Mouse (Mus musculus): ENCODE measurements around the gene Dnah7a. TPM values are rescaled to one million over a fixed set of nuclear protein-coding genes. Genes with fewer than 3 reads are reported as not detected.
"Not testable (repeated sequence)": the region's sequence is repeated elsewhere in the genome, so short reads cannot be mapped to it uniquely, and the experiment has no call there.

Dnah7a gene
- polyA plus RNA-seq, 1 experiment: not detected

GRCm38 (mm10) chr1:53405803-53406325, 300.7 kb downstream of the Dnah7a start:
- no peak for TF ChIP-seq POLR2A (IDR thresholded peaks at IDR 0.05; ENCODE audit: low read depth, low read length)
- Histone ChIP-seq H3K27ac (ENCODE audit: insufficient read depth, low read length) (no peak overlapping the region), H3K36me3 (ENCODE audit: control insufficient read depth, insufficient read depth, low read length) (no peaks in the 10 kb centered on the region), H3K4me1 (ENCODE audit: control insufficient read depth, insufficient read depth, insufficient read length) (no peaks in the 10 kb centered on the region), H3K27me3 (ENCODE audit: control insufficient read depth, insufficient read depth, low read length) (no peaks in the 10 kb centered on the region), H3K4me3 (ENCODE audit: extremely low read depth, insufficient read depth, insufficient read length) (no peak overlapping the region)
- WGBS: 49% methylated on average over 3 of the region's 3 CpGs
- DNase-seq (ENCODE audit: low read depth in 1 of 2, low spot score in 2 of 2): no peak

GRCm38 (mm10) chr1:53393936-53394760, 312.4 kb downstream of the Dnah7a start:
- not testable (repeated sequence) for H3K4me3 ChIP-seq (ENCODE audit: extremely low read depth, insufficient read depth, insufficient read length); H3K27me3 ChIP-seq (ENCODE audit: control insufficient read depth, insufficient read depth, low read length); DNase-seq (ENCODE audit: low read depth in 1 of 2, low spot score in 2 of 2); H3K27ac ChIP-seq (ENCODE audit: insufficient read depth, low read length); H3K4me1 ChIP-seq (ENCODE audit: control insufficient read depth, insufficient read depth, insufficient read length); H3K36me3 ChIP-seq (ENCODE audit: control insufficient read depth, insufficient read depth, low read length)
- WGBS: 63% methylated on average over 21 of the region's 21 CpGs

- no peak for DNase-seq (ENCODE audit: low read depth in 1 of 2, low spot score in 2 of 2)
- Histone ChIP-seq H3K27me3 (ENCODE audit: control insufficient read depth, insufficient read depth, low read length) (no peaks in the 10 kb centered on the region), H3K27ac (ENCODE audit: insufficient read depth, low read length) (no peak overlapping the region), H3K36me3 (ENCODE audit: control insufficient read depth, insufficient read depth, low read length) (no peaks in the 10 kb centered on the region), H3K4me1 (ENCODE audit: control insufficient read depth, insufficient read depth, insufficient read length) (no peaks in the 10 kb centered on the region), H3K4me3 (ENCODE audit: extremely low read depth, insufficient read depth, insufficient read length) (no peak overlapping the region)
- WGBS: 90% methylated on average over 11 of the region's 14 CpGs
- TF ChIP-seq POLR2A (IDR thresholded peaks at IDR 0.05; ENCODE audit: low read depth, low read length): no peak
- TF ChIP-seq CTCF (IDR thresholded peaks at IDR 0.05; ENCODE audit: extremely low read depth, insufficient read depth, insufficient read length, insufficient replicate concordance): no peak
These were observed 317.8 kb downstream of the Dnah7a start for GRCm38 (mm10) chr1:53388762-53389161.

- no peak overlapping the region for H3K27ac ChIP-seq (ENCODE audit: insufficient read depth, low read length)
- TF ChIP-seq POLR2A (IDR thresholded peaks at IDR 0.05; ENCODE audit: low read depth, low read length) (no peak), CTCF (IDR thresholded peaks at IDR 0.05; ENCODE audit: extremely low read depth, insufficient read depth, insufficient read length, insufficient replicate concordance) (no peak)
- WGBS: 80% methylated on average over 6 of the region's 6 CpGs
- H3K36me3 ChIP-seq (ENCODE audit: control insufficient read depth, insufficient read depth, low read length): no peaks in the 10 kb centered on the region
- no peak overlapping the region for H3K4me3 ChIP-seq (ENCODE audit: extremely low read depth, insufficient read depth, insufficient read length)
- DNase-seq (ENCODE audit: low read depth in 1 of 2, low spot score in 2 of 2): no peak
- H3K27me3 ChIP-seq (ENCODE audit: control insufficient read depth, insufficient read depth, low read length): no peaks in the 10 kb centered on the region
- H3K4me1 ChIP-seq (ENCODE audit: control insufficient read depth, insufficient read depth, insufficient read length): no peaks in the 10 kb centered on the region
These were observed 322.4 kb downstream of the Dnah7a start for GRCm38 (mm10) chr1:53384085-53384688.

- H3K36me3 ChIP-seq (ENCODE audit: control insufficient read depth, insufficient read depth, low read length): no peaks in the 10 kb centered on the region
- WGBS: 64% methylated on average over 3 of the region's 3 CpGs
- no peaks in the 10 kb centered on the region for H3K4me1 ChIP-seq (ENCODE audit: control insufficient read depth, insufficient read depth, insufficient read length)
- H3K4me3 ChIP-seq (ENCODE audit: extremely low read depth, insufficient read depth, insufficient read length): no peak overlapping the region
- no peak for TF ChIP-seq POLR2A (IDR thresholded peaks at IDR 0.05; ENCODE audit: low read depth, low read length)
- TF ChIP-seq CTCF (IDR thresholded peaks at IDR 0.05; ENCODE audit: extremely low read depth, insufficient read depth, insufficient read length, insufficient replicate concordance): no peak
- H3K27ac ChIP-seq (ENCODE audit: insufficient read depth, low read length): no peak overlapping the region
- no peak for DNase-seq (ENCODE audit: low read depth in 1 of 2, low spot score in 2 of 2)
- no peaks in the 10 kb centered on the region for H3K27me3 ChIP-seq (ENCODE audit: control insufficient read depth, insufficient read depth, low read length)
These were observed 328.9 kb downstream of the Dnah7a start for GRCm38 (mm10) chr1:53377731-53378130.

- not testable (repeated sequence) for DNase-seq (ENCODE audit: low read depth in 1 of 2, low spot score in 2 of 2); H3K4me3 ChIP-seq (ENCODE audit: extremely low read depth, insufficient read depth, insufficient read length); H3K27ac ChIP-seq (ENCODE audit: insufficient read depth, low read length); H3K27me3 ChIP-seq (ENCODE audit: control insufficient read depth, insufficient read depth, low read length); H3K4me1 ChIP-seq (ENCODE audit: control insufficient read depth, insufficient read depth, insufficient read length); H3K36me3 ChIP-seq (ENCODE audit: control insufficient read depth, insufficient read depth, low read length)
- 91% methylated on average over 2 of the region's 2 CpGs for WGBS
These were observed 330.6 kb downstream of the Dnah7a start for GRCm38 (mm10) chr1:53375965-53376364.

GRCm38 (mm10) chr1:53358988-53359387, 347.6 kb downstream of the Dnah7a start:
- no peak for TF ChIP-seq POLR2A (IDR thresholded peaks at IDR 0.05; ENCODE audit: low read depth, low read length)
- TF ChIP-seq CTCF (IDR thresholded peaks at IDR 0.05; ENCODE audit: extremely low read depth, insufficient read depth, insufficient read length, insufficient replicate concordance): no peak

More at GRCm38 (mm10) chr1:53358988-53359387, 347.6 kb downstream of the Dnah7a start:
- Histone ChIP-seq H3K36me3 (ENCODE audit: control insufficient read depth, insufficient read depth, low read length) (no peaks in the 10 kb centered on the region), H3K27ac (ENCODE audit: insufficient read depth, low read length) (no peak overlapping the region), H3K27me3 (ENCODE audit: control insufficient read depth, insufficient read depth, low read length) (no peaks in the 10 kb centered on the region), H3K4me1 (ENCODE audit: control insufficient read depth, insufficient read depth, insufficient read length) (no peaks in the 10 kb centered on the region), H3K4me3 (ENCODE audit: extremely low read depth, insufficient read depth, insufficient read length) (no peak overlapping the region)
- no peak for DNase-seq (ENCODE audit: low read depth in 1 of 2, low spot score in 2 of 2)

Measured in spleen, adult 2 months (tissue).